Mouse (Mus musculus): ENCODE measurements around the gene Phc2.

The Phc2 gene

GRCm38 (mm10) chr4:128782645-128783044, 128.1 kb downstream of the Phc2 start:
- DNase-seq (ENCODE audit: low spot score in 2 of 2): no peak

- DNase-seq (ENCODE audit: low spot score in 2 of 2): peak in 1 of 2 experiments; percentile 52
These were observed 130.6 kb downstream of the Phc2 start for GRCm38 (mm10) chr4:128784950-128785631.

- DNase-seq (ENCODE audit: low spot score in 2 of 2): no peak
These were observed 131.6 kb downstream of the Phc2 start for GRCm38 (mm10) chr4:128785921-128786654.

GRCm38 (mm10) chr4:128787023-128787939, 132.8 kb downstream of the Phc2 start:
- peak in 1 of 2 experiments; percentile 61 for DNase-seq (ENCODE audit: low spot score in 2 of 2)

GRCm38 (mm10) chr4:128788108-128788507, 133.6 kb downstream of the Phc2 start:
- no peak for DNase-seq (ENCODE audit: low spot score in 2 of 2)

GRCm38 (mm10) chr4:128789646-128790045, 135.1 kb downstream of the Phc2 start:
- no peak for DNase-seq (ENCODE audit: low spot score in 2 of 2)

GRCm38 (mm10) chr4:128793710-128794109, 139.2 kb downstream of the Phc2 start:
- no peak for DNase-seq (ENCODE audit: low spot score in 2 of 2)

- DNase-seq (ENCODE audit: low spot score in 2 of 2): no peak
These were observed 139.7 kb downstream of the Phc2 start for GRCm38 (mm10) chr4:128794198-128794597.

- DNase-seq (ENCODE audit: low spot score in 2 of 2): no peak
These were observed 141.1 kb downstream of the Phc2 start for GRCm38 (mm10) chr4:128795596-128795995.

- DNase-seq (ENCODE audit: low spot score in 2 of 2): no peak
These were observed 142.3 kb downstream of the Phc2 start for GRCm38 (mm10) chr4:128796788-128797187.

GRCm38 (mm10) chr4:128801675-128802465, 147.4 kb downstream of the Phc2 start:
- DNase-seq (ENCODE audit: low spot score in 2 of 2): no peak

Data from right cerebral cortex, postnatal 36 days (tissue).